Mouse (Mus musculus) embryonic facial prominence, embryonic 10.5 days (tissue): ENCODE measurements around the gene Mns1. TPM values are rescaled to one million over a fixed set of nuclear protein-coding genes. Genes with fewer than 3 reads are reported as not detected.

Experiments
- DNase-seq: peaks from one replicate; pipeline ENCODE4 v3.0.0-alpha.2; 2017; ENCODE audit warnings: low spot score
- H3K27ac ChIP-seq: fragments of 300-500 bp; sonication (generic); replicated peaks from 2 replicates; pipeline ENCODE4 v1.5.1; 2016; ENCODE audit warnings: mild to moderate bottlenecking
- H3K27me3 ChIP-seq: fragments of 300-500 bp; sonication (generic); replicated peaks from 2 replicates; pipeline ENCODE4 v1.6.1; 2016; ENCODE audit warnings: low read depth, mild to moderate bottlenecking; ENCODE audit not compliant: poor library complexity, severe bottlenecking
- H3K36me3 ChIP-seq: fragments of 300-500 bp; sonication (generic); replicated peaks from 2 replicates; pipeline ENCODE4 v1.6.1; 2016; ENCODE audit warnings: mild to moderate bottlenecking, moderate library complexity
- H3K4me1 ChIP-seq: fragments of 300-500 bp; sonication (generic); 2 replicates; pipeline ENCODE4 v1.6.1; 2016
- H3K4me3 ChIP-seq: fragments of 300-500 bp; sonication (generic); 2 replicates; pipeline ENCODE4 v1.5.1; 2016; ENCODE audit warnings: mild to moderate bottlenecking, moderate library complexity
- H3K9me3 ChIP-seq: fragments of 300-500 bp; sonication (generic); 2 replicates; pipeline ENCODE4 v1.6.1; 2016; ENCODE audit warnings: mild to moderate bottlenecking
- WGBS: fragments of 180-500 bp; shearing (Covaris S2); methylation state at CpG from one replicate; pipeline ENCODE4 v1.1.7; 2016; 5-methylcytosine and 5-hydroxymethylcytosine counted together
- microRNA-seq: library from miRNA; unstranded; fragments of <30 nt; microRNA quantifications from one replicate; pipeline ENCODE4, GENCODE M21; 2017
- polyA plus RNA-seq: library from polyadenylated mRNA; unstranded; fragments of >200 nt; fragmentation: Nextera tagmentation; extraction: Ambion mirVana; gene quantifications from 2 replicates; pipeline ENCODE4 v1.2.1, GENCODE M21; 2016

Mns1 gene
- polyA plus RNA-seq, 1 experiment from 2014 or later = 59.8 TPM

DNA sequence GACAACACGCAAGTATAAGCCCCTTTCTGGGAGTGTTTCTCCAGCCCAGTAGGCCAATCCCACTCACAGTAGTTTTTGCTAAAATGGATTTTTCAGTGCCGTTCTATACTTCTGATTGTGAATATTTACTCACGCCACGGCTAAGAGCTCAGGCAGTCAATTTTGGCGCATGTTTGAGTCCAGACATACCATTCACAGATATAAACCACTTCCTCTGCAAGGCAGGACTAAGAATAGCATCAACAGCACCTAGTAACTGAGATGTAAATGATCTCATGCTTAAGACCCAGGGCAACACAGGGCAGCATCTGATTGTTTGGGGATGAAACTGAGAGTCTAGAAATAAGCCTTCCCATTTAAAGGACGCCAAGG, 54.4 kb downstream of the Mns1 start, which contains the start of gene Tex9:
Gene Tex9, minus strand, starts transcription at position 19 of the 372 bp plus-strand sequence.
- Histone ChIP-seq H3K27me3 (no peaks in the 10 kb centered on the region), H3K4me3 (peak within 1 kb of the TSS; percentile 67), H3K27ac (peak within 1 kb of the TSS; percentile 93), H3K9me3 (no peaks in the 10 kb centered on the region), H3K36me3 (peaks cover 19% of the 10 kb centered on the region), H3K4me1 (peaks cover 15% of the 10 kb centered on the region)
- no peak for DNase-seq
- 21% methylated on average over 6 of the region's 6 CpGs for WGBS

DNA sequence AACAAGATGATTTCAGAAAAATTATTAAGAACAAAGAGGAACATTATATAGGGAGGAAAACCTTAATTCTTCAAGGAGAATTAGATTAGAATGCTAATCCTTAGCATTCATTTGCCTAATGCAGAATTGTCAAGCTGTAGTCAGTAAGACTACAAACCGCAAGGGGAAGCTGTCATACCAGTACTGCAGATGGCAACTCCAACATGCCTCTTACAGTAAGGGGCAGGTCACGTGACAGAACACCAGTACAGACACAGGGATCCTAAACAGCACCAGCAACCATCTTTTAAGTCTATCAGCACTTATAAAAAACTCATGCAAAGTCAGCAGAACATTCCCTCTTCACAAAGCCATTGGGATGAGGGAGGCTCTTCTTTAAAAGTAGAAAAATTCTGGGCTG, 55.7 kb downstream of the Mns1 start:
- Histone ChIP-seq H3K4me1 (peaks cover 15% of the 10 kb centered on the region), H3K27ac (no peak overlapping the region), H3K4me3 (no peak overlapping the region), H3K36me3 (peaks cover 7% of the 10 kb centered on the region; the same call in 1 of the 2 replicates), H3K9me3 (no peaks in the 10 kb centered on the region), H3K27me3 (no peaks in the 10 kb centered on the region)
- WGBS = 84% methylated on average over 2 of the region's 2 CpGs
- DNase-seq = no peak

DNA sequence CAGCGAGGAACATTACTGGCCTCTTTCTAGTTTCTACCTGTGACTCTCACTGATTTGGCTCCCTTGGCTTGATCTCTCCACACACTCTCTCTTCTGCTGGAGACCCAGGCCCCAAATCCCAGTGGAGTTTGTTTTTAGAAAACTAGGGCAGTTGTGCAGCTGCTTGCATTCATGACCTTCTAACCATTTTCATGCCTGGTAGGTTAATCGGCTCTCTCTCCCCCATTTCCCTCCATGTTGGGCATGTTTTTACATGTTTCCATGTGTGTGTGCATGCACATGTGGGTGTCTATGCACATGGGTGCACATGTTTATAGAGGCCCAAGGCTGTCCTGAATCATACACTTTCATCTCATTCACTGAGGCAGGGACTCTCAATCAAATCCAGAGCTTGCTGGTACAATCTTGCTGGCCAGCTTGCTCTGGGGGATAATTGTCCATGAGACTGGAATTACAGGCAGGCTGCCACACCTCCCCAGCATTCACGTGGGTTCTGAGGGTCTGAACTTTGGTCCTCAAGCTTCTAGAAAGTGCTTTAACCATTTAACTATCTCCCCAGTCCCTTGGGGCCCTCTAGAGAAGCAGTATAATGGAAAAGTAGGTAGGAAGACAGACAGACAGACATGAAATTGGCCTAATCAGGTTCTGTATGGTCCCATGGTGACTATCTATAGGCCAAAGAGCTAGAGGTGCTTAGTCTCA, 56.3 kb downstream of the Mns1 start:
- WGBS = 82% methylated on average over 3 of the region's 3 CpGs

DNA sequence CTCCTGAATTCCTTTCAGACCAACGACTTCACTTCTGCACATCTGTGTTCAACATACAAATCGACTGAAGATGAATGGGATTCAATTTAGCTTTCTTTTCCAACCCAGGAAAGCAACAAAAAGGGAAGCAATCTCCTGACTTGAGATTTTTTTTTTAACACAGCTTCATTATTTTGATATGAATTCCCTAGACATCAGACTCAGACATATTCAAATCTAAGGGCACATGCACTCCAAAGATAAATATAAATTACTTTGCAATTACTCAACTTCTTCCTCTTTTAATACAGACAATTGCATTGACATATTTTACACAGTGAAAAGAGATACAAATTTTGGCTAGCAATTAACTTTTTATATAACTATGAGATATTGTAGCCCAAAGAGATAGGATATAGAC, 58.9 kb downstream of the Mns1 start:
- Histone ChIP-seq H3K4me3 (no peak overlapping the region), H3K27ac (no peak overlapping the region), H3K9me3 (no peaks in the 10 kb centered on the region), H3K27me3 (no peaks in the 10 kb centered on the region), H3K4me1 (peaks cover 6% of the 10 kb centered on the region), H3K36me3 (no peaks in the 10 kb centered on the region)
- 84% methylated on average over 2 of the region's 2 CpGs for WGBS
- no peak for DNase-seq

More for the DNA sequence above, 56.3 kb downstream of the Mns1 start:
- Histone ChIP-seq H3K36me3 (peaks cover 6% of the 10 kb centered on the region; the same call in 1 of the 2 replicates), H3K4me1 (peaks cover 15% of the 10 kb centered on the region), H3K4me3 (no peak overlapping the region), H3K27ac (no peak overlapping the region), H3K27me3 (no peaks in the 10 kb centered on the region), H3K9me3 (no peaks in the 10 kb centered on the region)
- no peak for DNase-seq

DNA sequence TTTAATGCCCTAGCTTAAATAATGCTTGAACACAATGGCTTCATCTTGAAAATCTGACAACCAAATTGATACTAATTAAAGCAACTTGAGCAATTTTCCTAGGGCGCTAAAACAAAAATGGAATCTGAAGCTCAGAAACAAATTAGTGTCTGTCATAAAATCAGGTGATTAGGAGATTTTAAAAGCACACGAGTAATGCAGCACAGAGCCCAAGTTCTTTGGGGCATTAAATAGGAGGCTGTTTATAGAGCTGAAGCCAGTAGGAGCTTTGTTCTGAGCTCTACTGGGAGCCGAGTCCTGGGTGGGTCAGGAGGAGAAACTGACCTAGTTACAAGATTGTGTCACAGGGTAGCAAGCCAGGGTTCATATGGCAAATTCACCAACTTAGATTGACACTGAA, 59.4 kb downstream of the Mns1 start:
- Histone ChIP-seq H3K27ac (no peak overlapping the region), H3K27me3 (no peaks in the 10 kb centered on the region), H3K4me3 (no peak overlapping the region), H3K4me1 (peaks cover 3% of the 10 kb centered on the region), H3K36me3 (no peaks in the 10 kb centered on the region), H3K9me3 (no peaks in the 10 kb centered on the region)
- DNase-seq = no peak
- 78% methylated on average over 3 of the region's 3 CpGs for WGBS

Small RNA genes lying within 50 kb of the gene (microRNA-seq; reads per million reads assigned to microRNA genes)
- not detected for gene Gm28010

Other genes with a start within 250 kb of the Mns1 start
- 50.3 and 53.0 TPM in 2 replicates for gene Zfp280d, start 163.2 kb upstream of the Mns1 start, polyA plus RNA-seq
- gene Tex9, start 54.2 kb downstream of the Mns1 start, polyA plus RNA-seq = 53.6 and 56.9 TPM in 2 replicates
- 14.3 and 16.7 TPM in 2 replicates for gene Rfx7, start 94.2 kb downstream of the Mns1 start, polyA plus RNA-seq
- 660 and 664 TPM in 2 replicates for gene Nedd4, start 224.3 kb downstream of the Mns1 start, polyA plus RNA-seq